Mouse (Mus musculus): ENCODE data around the gene Txnl4b. TPM values are rescaled to one million over a fixed set of nuclear protein-coding genes. Genes with fewer than 3 reads are reported as not detected.

Txnl4b gene
- 12.1 TPM in 2 replicates for polyA plus RNA-seq (2012; rRNA removed)

DNA sequence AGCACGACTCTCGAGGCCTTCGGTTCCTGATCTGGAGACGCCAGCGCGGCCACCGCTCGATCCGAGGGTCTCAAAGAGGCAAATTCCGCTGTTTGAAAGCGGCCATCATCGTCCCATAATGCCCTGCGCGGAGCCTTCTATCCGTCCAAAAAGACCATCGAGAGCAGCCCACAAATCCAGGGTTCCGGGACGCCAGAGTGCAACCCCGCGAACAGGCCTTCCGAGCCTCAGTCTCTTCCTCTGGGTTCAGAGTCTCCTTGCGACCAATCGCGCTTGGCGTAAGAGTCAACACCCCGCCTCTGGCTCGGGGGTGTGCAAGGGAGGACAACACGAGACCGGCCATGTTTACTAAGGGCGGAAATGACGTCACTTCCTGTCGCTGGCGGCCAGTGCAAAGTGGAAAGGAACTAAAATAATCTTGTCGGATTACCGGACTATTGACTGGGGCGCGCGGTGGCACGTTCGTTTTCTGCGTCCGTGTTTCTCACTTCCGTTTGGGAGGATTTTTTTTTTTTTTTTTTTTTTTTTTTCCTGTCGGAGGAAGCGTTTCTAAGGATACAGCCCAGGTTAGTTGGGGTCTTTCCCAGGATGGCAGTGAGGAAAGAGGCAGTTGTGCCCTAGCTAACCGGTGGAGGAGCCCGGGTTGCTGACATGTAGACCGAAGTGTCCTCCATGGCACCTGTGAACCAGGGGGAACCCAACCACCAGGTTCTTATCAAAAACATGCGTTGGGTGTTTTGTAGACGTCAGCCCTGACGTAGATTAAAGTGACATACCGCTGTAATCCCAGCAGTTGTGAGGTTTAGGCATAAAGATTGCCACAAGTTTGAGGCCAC lies at the start of gene Txnl4b, which contains the start of gene Dhx38:
Gene Txnl4b (plus strand): TSS at position 395 of the 836 bp plus-strand sequence.
Gene Dhx38 (minus strand): TSS at position 364 of the 836 bp plus-strand sequence.
- H3K27ac ChIP-seq (ENCODE audit: insufficient read depth, low read length): peak within 1 kb of the TSS; percentile 58
- H3K4me1 ChIP-seq (ENCODE audit: control insufficient read depth, insufficient read depth, low read length): no peaks in the 10 kb centered on the region
- peak within 1 kb of the TSS; percentile 71 for H3K4me3 ChIP-seq (ENCODE audit: insufficient read depth, low read length)
- 0 out of 2 replicates have a peak, but pooled peaks have one; percentile 20 for TF ChIP-seq POLR2A (IDR thresholded peaks at IDR 0.05; ENCODE audit: extremely low read depth, insufficient read depth, low read length)
- no peak for TF ChIP-seq CTCF (IDR thresholded peaks at IDR 0.05; ENCODE audit: extremely low read depth, insufficient read depth, low read length)

DNA sequence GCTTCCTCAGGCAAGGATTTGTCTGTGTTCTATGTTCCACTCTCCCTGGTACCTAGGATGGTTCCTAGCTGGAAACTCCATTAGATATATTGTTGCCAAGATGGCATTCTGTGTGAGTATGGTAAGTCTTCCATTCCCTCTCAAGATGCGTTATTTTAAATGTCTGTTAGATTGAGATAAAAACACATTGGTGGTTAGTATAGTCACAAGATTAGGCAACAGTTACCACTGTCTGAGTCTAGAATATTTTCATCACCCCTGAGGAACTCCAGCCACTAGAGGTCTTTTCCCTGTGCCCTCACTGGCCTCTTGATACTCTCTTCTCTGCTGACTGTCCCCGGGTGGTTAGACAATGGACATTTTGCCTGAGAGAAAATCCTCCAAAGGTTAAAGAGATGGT lies 41.7 kb upstream of the Txnl4b start:
- TF ChIP-seq CTCF (IDR thresholded peaks at IDR 0.05; ENCODE audit: extremely low read depth, insufficient read depth, low read length) (no peak), POLR2A (IDR thresholded peaks at IDR 0.05; ENCODE audit: extremely low read depth, insufficient read depth, low read length) (no peak)
- no peaks in the 10 kb centered on the region for H3K4me1 ChIP-seq (ENCODE audit: control insufficient read depth, insufficient read depth, low read length)
- H3K27ac ChIP-seq (ENCODE audit: insufficient read depth, low read length): no peak overlapping the region
- H3K4me3 ChIP-seq (ENCODE audit: insufficient read depth, low read length): no peak overlapping the region

DNA sequence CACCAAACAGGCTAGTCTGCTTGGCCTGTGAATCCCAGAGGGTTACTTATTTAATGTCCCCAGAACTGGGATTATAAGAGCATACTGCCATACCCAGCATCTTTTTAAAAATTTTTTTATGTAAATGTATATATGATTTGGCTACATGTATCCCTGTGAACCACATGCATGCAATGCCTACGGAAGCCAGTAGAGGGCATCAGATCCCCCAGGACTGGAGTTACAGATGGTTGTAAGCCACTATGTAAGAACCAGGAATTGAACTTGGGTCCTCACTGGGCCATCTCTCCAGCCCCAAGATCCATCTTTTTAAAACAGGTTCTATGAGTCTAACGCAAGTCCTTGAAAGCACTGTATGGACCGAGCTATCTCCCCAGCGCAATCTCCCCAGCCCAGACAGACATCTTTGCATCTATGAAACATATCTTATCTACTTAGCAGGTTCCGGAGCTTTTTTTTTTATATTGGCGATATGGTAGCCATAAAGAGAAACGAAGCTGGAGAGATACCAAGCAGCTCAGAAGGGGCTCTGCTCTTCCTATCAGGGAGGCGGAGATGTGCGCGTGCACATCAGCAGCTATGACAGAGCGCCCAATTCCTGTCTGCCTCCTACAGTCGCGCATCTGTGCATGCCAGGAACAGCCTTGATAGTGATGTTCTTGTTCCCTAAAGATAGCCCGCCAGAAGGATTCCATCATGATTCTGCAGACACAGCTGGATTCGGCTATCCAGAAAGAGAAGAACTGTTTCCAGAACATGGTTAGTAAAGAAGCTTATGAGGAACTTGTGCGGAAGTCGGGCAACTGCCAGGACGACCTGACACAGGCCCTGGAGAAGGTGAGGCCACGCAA lies 30.3 kb upstream of the Txnl4b start:
- no peak overlapping the region for H3K4me3 ChIP-seq (ENCODE audit: insufficient read depth, low read length)
- H3K27ac ChIP-seq (ENCODE audit: insufficient read depth, low read length): no peak overlapping the region
- TF ChIP-seq CTCF (IDR thresholded peaks at IDR 0.05; ENCODE audit: extremely low read depth, insufficient read depth, low read length) (peak; percentile 49; the same call in 1 of the 2 replicates), POLR2A (IDR thresholded peaks at IDR 0.05; ENCODE audit: extremely low read depth, insufficient read depth, low read length) (no peak)
- H3K4me1 ChIP-seq (ENCODE audit: control insufficient read depth, insufficient read depth, low read length): no peaks in the 10 kb centered on the region

DNA sequence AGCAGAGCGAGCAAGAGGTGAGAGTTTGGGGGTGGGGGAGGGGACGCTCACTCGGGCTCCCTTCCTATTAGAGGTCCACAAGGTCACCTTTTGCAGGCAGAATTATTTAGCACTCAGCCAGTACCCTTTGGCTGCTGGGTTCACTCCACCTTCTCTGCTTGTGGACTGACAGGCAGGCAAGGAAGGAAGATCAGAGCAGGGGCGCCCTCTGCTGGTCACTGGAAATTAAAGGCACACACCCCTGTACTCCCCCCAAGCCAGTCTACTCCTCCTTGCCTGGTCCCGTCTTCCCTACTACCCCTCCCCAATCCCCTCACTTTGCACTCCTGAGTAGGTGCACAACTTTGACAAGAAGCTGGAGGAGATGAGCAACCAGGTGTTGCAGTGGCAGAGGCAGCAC lies 29.0 kb upstream of the Txnl4b start:
- TF ChIP-seq POLR2A (IDR thresholded peaks at IDR 0.05; ENCODE audit: extremely low read depth, insufficient read depth, low read length) (no peak), CTCF (IDR thresholded peaks at IDR 0.05; ENCODE audit: extremely low read depth, insufficient read depth, low read length) (peak; percentile 74)
- H3K27ac ChIP-seq (ENCODE audit: insufficient read depth, low read length): no peak overlapping the region
- H3K4me1 ChIP-seq (ENCODE audit: control insufficient read depth, insufficient read depth, low read length): no peaks in the 10 kb centered on the region
- 0 out of 2 replicates have a peak overlapping the region, but pooled peaks have one; percentile 6 for H3K4me3 ChIP-seq (ENCODE audit: insufficient read depth, low read length)

DNA sequence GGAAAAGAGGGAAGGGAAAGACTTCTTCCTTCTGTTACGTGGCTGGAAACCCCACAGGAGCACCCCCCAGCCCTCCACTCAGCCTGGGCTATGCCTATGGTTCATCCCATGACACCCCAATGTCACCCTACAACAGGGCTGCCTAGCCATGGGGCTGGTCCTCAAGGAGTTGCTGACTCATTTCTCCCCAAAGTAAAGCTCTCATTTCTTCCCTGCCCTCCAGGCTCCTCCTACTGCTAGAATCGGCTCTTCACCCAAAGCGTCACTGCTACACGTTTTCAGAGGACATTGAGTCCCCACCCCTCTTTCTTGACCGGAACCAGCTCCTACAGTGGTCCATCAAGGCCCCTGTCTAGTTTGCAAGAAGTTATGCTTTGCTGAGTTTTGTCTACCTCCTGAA lies 23.5 kb upstream of the Txnl4b start:
- Histone ChIP-seq H3K4me3 (ENCODE audit: insufficient read depth, low read length) (no peak overlapping the region), H3K4me1 (ENCODE audit: control insufficient read depth, insufficient read depth, low read length) (no peaks in the 10 kb centered on the region), H3K27ac (ENCODE audit: insufficient read depth, low read length) (peak overlapping the region; percentile 68; the same call in 1 of the 2 replicates)
- no peak for TF ChIP-seq CTCF (IDR thresholded peaks at IDR 0.05; ENCODE audit: extremely low read depth, insufficient read depth, low read length)
- TF ChIP-seq POLR2A (IDR thresholded peaks at IDR 0.05; ENCODE audit: extremely low read depth, insufficient read depth, low read length): no peak

DNA sequence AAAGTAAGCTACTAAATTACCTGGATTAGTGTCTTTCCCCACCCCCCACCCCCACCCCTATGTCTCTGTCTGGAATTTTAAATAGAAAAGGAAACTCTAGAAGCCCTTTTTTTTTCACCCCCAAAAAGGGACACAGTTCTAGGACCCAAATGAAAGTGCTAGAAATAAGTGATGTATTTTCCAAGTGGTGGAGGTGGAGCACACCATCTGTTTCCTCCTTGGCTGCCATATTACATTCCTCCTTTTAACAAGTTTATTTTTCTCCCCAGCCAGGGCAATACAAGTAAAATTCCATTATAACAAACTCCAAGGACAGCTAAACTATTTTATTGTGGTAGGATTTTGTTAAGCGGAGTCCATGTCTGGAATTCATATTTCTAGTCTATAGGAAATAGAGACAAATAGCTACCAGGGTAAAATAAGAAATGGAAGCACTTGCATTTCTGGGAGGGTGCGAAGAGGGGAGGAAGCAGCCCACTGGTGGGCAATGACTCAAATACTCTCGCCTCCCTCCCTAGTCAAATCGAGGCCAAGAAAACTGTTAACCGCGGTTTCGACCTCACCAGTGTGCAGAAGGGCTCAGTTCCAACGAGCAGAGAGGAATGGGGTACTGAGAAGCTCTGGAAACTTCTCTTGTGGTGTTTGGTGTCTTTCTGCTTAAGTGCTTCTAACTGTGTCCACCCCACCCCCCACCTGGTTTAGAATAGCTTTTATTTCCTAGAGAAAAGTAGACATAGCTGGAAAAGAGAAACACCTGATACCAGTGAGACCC lies 22.8 kb upstream of the Txnl4b start:
- H3K4me3 ChIP-seq (ENCODE audit: insufficient read depth, low read length): no peak overlapping the region
- no peaks in the 10 kb centered on the region for H3K4me1 ChIP-seq (ENCODE audit: control insufficient read depth, insufficient read depth, low read length)
- TF ChIP-seq POLR2A (IDR thresholded peaks at IDR 0.05; ENCODE audit: extremely low read depth, insufficient read depth, low read length) (no peak), CTCF (IDR thresholded peaks at IDR 0.05; ENCODE audit: extremely low read depth, insufficient read depth, low read length) (no peak)
- 0 out of 2 replicates have a peak overlapping the region, but pooled peaks have one; percentile 68 for H3K27ac ChIP-seq (ENCODE audit: insufficient read depth, low read length)

DNA sequence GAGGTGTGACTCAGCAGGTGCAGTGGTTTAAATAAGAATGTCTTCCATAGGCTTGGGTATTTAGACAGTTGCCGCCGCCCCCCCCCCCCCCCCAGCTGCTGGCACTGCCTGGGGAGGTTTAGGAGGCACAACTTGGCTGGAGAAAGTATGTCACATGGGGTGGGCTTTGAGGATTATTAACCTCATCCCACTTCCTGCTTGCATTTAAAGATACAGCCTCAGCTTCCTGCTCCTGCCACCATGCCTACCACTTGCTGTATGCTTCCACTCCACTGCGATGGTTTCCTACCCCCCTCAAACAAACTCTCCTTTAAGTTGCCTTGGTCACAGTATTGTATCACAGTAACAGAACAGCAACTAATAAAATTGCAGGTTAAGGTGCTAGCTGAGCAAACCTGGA lies 21.6 kb upstream of the Txnl4b start:
- H3K4me3 ChIP-seq (ENCODE audit: insufficient read depth, low read length): no peak overlapping the region
- peak overlapping the region; percentile 21; the same call in 1 of the 2 replicates for H3K27ac ChIP-seq (ENCODE audit: insufficient read depth, low read length)
- no peaks in the 10 kb centered on the region for H3K4me1 ChIP-seq (ENCODE audit: control insufficient read depth, insufficient read depth, low read length)
- no peak for TF ChIP-seq POLR2A (IDR thresholded peaks at IDR 0.05; ENCODE audit: extremely low read depth, insufficient read depth, low read length)
- no peak for TF ChIP-seq CTCF (IDR thresholded peaks at IDR 0.05; ENCODE audit: extremely low read depth, insufficient read depth, low read length)

DNA sequence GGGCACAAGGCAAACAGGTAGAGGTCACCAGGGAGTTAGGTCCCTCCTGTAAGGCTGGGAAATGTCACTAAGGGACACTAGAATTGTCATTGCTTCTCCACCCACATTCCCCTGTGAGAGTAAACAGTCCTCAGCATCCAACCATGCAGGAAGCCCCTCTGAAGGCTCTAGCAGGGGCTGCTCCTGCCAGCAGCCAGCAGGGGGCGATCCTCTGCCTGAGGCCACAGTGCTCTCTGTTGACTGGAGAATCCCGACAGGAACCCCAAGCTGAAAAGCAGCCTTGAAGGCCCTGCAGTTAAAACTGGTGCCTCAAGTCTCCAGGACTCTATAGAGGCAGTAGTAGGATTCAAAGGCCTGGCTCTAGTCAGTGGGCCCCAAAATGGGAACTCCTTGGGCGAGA lies 14.0 kb upstream of the Txnl4b start:
- H3K4me1 ChIP-seq (ENCODE audit: control insufficient read depth, insufficient read depth, low read length): no peaks in the 10 kb centered on the region
- no peak overlapping the region for H3K4me3 ChIP-seq (ENCODE audit: insufficient read depth, low read length)
- TF ChIP-seq POLR2A (IDR thresholded peaks at IDR 0.05; ENCODE audit: extremely low read depth, insufficient read depth, low read length) (no peak), CTCF (IDR thresholded peaks at IDR 0.05; ENCODE audit: extremely low read depth, insufficient read depth, low read length) (peak; percentile 33)
- H3K27ac ChIP-seq (ENCODE audit: insufficient read depth, low read length): no peak overlapping the region

DNA sequence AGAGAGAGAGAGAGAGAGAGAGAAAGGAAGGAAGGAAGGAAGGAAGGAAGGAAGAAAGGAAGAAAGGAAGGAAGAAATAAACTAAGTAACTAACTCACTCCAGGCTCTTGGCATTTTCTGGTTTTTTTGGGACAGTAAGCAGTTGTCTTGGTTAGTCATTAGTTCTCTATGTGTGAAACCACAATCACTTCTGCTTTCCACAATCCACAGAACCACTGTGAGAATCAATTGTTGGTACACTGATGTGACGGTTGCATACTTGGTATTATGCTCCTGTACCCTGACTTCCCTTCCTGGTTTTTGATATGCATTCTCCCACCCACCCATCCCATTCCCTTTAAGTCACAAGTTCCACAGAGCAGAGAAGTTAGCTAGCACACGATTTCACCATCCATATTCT lies 1.8 kb upstream of the Txnl4b start:
- no peak overlapping the region for H3K27ac ChIP-seq (ENCODE audit: insufficient read depth, low read length)
- no peaks in the 10 kb centered on the region for H3K4me1 ChIP-seq (ENCODE audit: control insufficient read depth, insufficient read depth, low read length)
- no peak for TF ChIP-seq POLR2A (IDR thresholded peaks at IDR 0.05; ENCODE audit: extremely low read depth, insufficient read depth, low read length)
- no peak for TF ChIP-seq CTCF (IDR thresholded peaks at IDR 0.05; ENCODE audit: extremely low read depth, insufficient read depth, low read length)
- H3K4me3 ChIP-seq (ENCODE audit: insufficient read depth, low read length): no peak overlapping the region
